Mouse (Mus musculus): Measurements from ENCODE around the gene Hist1h3a. TPM values are rescaled to one million over a fixed set of nuclear protein-coding genes. Genes with fewer than 3 reads are reported as not detected.
"Not testable (repeated sequence)": the region's sequence is repeated elsewhere in the genome, so short reads cannot be mapped to it uniquely, and the experiment has no call there.

The Hist1h3a gene
- polyA plus RNA-seq, 1 experiment from 2014 or later, result 6.1 TPM

GRCm38 (mm10) chr13:23732156-23732804 lies 29.9 kb downstream of the Hist1h3a start:
- no peaks in the 10 kb centered on the region for H3K36me3 ChIP-seq
- no peak overlapping the region for H3K9ac ChIP-seq
- no peak overlapping the region for H3K4me2 ChIP-seq (replicated peaks)
- no peak overlapping the region for H3K4me3 ChIP-seq
- no peaks in the 10 kb centered on the region for H3K27me3 ChIP-seq
- ATAC-seq (ENCODE audit: low FRiP score), result no peak
- 27% methylated on average over 8 of the region's 8 CpGs for WGBS
- no peaks in the 10 kb centered on the region for H3K4me1 ChIP-seq
- H3K9me3 ChIP-seq (replicated peaks), result no peaks in the 10 kb centered on the region
- H3K27ac ChIP-seq, result no peak overlapping the region

GRCm38 (mm10) chr13:23730479-23730878 lies 31.7 kb downstream of the Hist1h3a start:
- ATAC-seq (ENCODE audit: low FRiP score), result no peak
- Histone ChIP-seq H3K27me3 (no peaks in the 10 kb centered on the region), H3K4me3 (no peak overlapping the region), H3K9ac (no peak overlapping the region), H3K9me3 (replicated peaks) (no peaks in the 10 kb centered on the region), H3K4me1 (no peaks in the 10 kb centered on the region), H3K4me2 (replicated peaks) (no peak overlapping the region), H3K27ac (no peak overlapping the region), H3K36me3 (no peaks in the 10 kb centered on the region)
- WGBS, result 35% methylated on average over 8 of the region's 8 CpGs

GRCm38 (mm10) chr13:23729706-23730105 lies 32.5 kb downstream of the Hist1h3a start:
- Histone ChIP-seq H3K36me3 (no peaks in the 10 kb centered on the region), H3K4me3 (no peak overlapping the region), H3K27me3 (no peaks in the 10 kb centered on the region), H3K4me2 (replicated peaks) (no peak overlapping the region), H3K9ac (no peak overlapping the region), H3K4me1 (no peaks in the 10 kb centered on the region), H3K27ac (no peak overlapping the region), H3K9me3 (replicated peaks) (no peaks in the 10 kb centered on the region)
- 90% methylated on average over 5 of the region's 5 CpGs for WGBS
- ATAC-seq (ENCODE audit: low FRiP score), result no peak

GRCm38 (mm10) chr13:23729192-23729525 lies 33.0 kb downstream of the Hist1h3a start:
- Histone ChIP-seq H3K4me2 (replicated peaks) (no peak overlapping the region), H3K27me3 (no peaks in the 10 kb centered on the region), H3K9me3 (replicated peaks) (no peaks in the 10 kb centered on the region), H3K9ac (no peak overlapping the region), H3K4me3 (no peak overlapping the region), H3K36me3 (no peaks in the 10 kb centered on the region), H3K27ac (no peak overlapping the region), H3K4me1 (no peaks in the 10 kb centered on the region)
- no peak for ATAC-seq (ENCODE audit: low FRiP score)
- WGBS, result 94% methylated on average over 9 of the region's 9 CpGs

- ATAC-seq (ENCODE audit: low FRiP score), result no peak
- H3K9me3 ChIP-seq (replicated peaks), result no peaks in the 10 kb centered on the region
- no peaks in the 10 kb centered on the region for H3K36me3 ChIP-seq
- H3K27ac ChIP-seq, result no peak overlapping the region
- H3K9ac ChIP-seq, result no peak overlapping the region
- no peaks in the 10 kb centered on the region for H3K27me3 ChIP-seq
- 88% methylated on average over 18 of the region's 18 CpGs for WGBS
- H3K4me3 ChIP-seq, result no peak overlapping the region
- H3K4me1 ChIP-seq, result no peaks in the 10 kb centered on the region
- H3K4me2 ChIP-seq (replicated peaks), result no peak overlapping the region
Measured at GRCm38 (mm10) chr13:23728472-23729191, 33.6 kb downstream of the Hist1h3a start.

GRCm38 (mm10) chr13:23725213-23725612 lies 37.0 kb downstream of the Hist1h3a start:
- H3K4me3 ChIP-seq, result no peak overlapping the region
- no peak overlapping the region for H3K9ac ChIP-seq
- H3K4me2 ChIP-seq (replicated peaks), result no peak overlapping the region
- H3K9me3 ChIP-seq (replicated peaks), result no peaks in the 10 kb centered on the region
- H3K36me3 ChIP-seq, result no peaks in the 10 kb centered on the region
- WGBS, result no CpG with 5 or more reads among the region's 1 CpGs
- no peak for ATAC-seq (ENCODE audit: low FRiP score)
- H3K27ac ChIP-seq, result no peak overlapping the region
- no peaks in the 10 kb centered on the region for H3K27me3 ChIP-seq
- H3K4me1 ChIP-seq, result no peaks in the 10 kb centered on the region

- H3K4me1 ChIP-seq, result no peaks in the 10 kb centered on the region
- H3K9me3 ChIP-seq (replicated peaks), result no peaks in the 10 kb centered on the region
- no peak for ATAC-seq (ENCODE audit: low FRiP score)
- no peak overlapping the region for H3K27ac ChIP-seq
- 83% methylated on average over 4 of the region's 4 CpGs for WGBS
- no peaks in the 10 kb centered on the region for H3K36me3 ChIP-seq
- H3K4me3 ChIP-seq, result no peak overlapping the region
- H3K9ac ChIP-seq, result no peak overlapping the region
- H3K27me3 ChIP-seq, result no peaks in the 10 kb centered on the region
- H3K4me2 ChIP-seq (replicated peaks), result no peak overlapping the region
Measured at GRCm38 (mm10) chr13:23724239-23724638, 37.9 kb downstream of the Hist1h3a start.

- WGBS, result 11% methylated on average over 2 of the region's 2 CpGs
- H3K27ac ChIP-seq; ATAC-seq (ENCODE audit: low FRiP score); H3K9me3 ChIP-seq (replicated peaks); H3K4me1 ChIP-seq; H3K36me3 ChIP-seq; H3K27me3 ChIP-seq; H3K9ac ChIP-seq; H3K4me3 ChIP-seq; H3K4me2 ChIP-seq (replicated peaks): not testable (repeated sequence)
Measured at GRCm38 (mm10) chr13:23717593-23718245, 44.5 kb downstream of the Hist1h3a start.

GRCm38 (mm10) chr13:23717176-23717575 lies 45.0 kb downstream of the Hist1h3a start:
- H3K4me2 ChIP-seq (replicated peaks), result no peak overlapping the region
- H3K4me3 ChIP-seq, result no peak overlapping the region
- H3K9ac ChIP-seq, result no peak overlapping the region
- H3K27me3 ChIP-seq, result no peaks in the 10 kb centered on the region
- no peaks in the 10 kb centered on the region for H3K36me3 ChIP-seq
- 48% methylated on average over 11 of the region's 11 CpGs for WGBS
- H3K9me3 ChIP-seq (replicated peaks), result no peaks in the 10 kb centered on the region
- H3K4me1 ChIP-seq, result no peaks in the 10 kb centered on the region
- no peak for ATAC-seq (ENCODE audit: low FRiP score)
- H3K27ac ChIP-seq, result no peak overlapping the region

GRCm38 (mm10) chr13:23716261-23717042 lies 45.7 kb downstream of the Hist1h3a start:
- no peak overlapping the region for H3K27ac ChIP-seq
- no peaks in the 10 kb centered on the region for H3K9me3 ChIP-seq (replicated peaks)
- no peak for ATAC-seq (ENCODE audit: low FRiP score)
- H3K27me3 ChIP-seq, result peaks cover under 1% of the 10 kb centered on the region; the same call in 1 of the 2 replicates
- 87% methylated on average over 5 of the region's 5 CpGs for WGBS
- H3K36me3 ChIP-seq, result no peaks in the 10 kb centered on the region
- H3K9ac ChIP-seq, result no peak overlapping the region
- H3K4me2 ChIP-seq (replicated peaks), result no peak overlapping the region
- H3K4me1 ChIP-seq, result no peaks in the 10 kb centered on the region
- H3K4me3 ChIP-seq, result no peak overlapping the region
